Mouse (Mus musculus): ENCODE data around the gene Agpat1. TPM values are rescaled to one million over a fixed set of nuclear protein-coding genes. Genes with fewer than 3 reads are reported as not detected.

Gene Agpat1
- total and polyA plus RNA-seq, 3 experiments: 11.2 to 47.4 (median 44.4) TPM

DNA sequence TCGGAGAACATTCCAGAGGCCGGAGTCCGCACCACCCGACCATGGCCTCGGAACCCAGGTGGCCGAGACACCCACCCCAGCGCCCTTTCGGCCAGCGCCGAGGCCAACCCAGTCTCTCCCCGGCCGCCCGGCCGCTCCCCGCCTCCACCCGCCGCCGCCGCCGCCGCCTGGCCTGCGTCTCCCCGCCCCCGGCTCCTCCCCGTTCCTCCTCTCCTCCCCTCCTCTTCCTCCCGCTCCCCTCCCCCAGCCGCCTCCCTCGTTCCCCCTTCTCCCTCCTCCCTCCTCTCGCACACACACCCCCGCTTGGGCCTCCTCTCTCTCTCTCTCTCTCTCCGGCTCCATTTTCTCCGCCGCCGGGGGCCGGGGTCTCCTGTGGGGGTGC lies 12.1 kb upstream of the Agpat1 start (continued):
- TF ChIP-seq KAT2A (IDR thresholded peaks at IDR 0.05; ENCODE audit: insufficient replicate concordance, low read length): no peak
- no peak for TF ChIP-seq EP300 (IDR thresholded peaks at IDR 0.05; ENCODE audit: low read length)
- TF ChIP-seq HCFC1 (IDR thresholded peaks at IDR 0.05; ENCODE audit: low read depth, low read length): no peak
- TF ChIP-seq BHLHE40 (IDR thresholded peaks at IDR 0.05; ENCODE audit: low read depth, low read length): no peak; the same call in 1 of the 2 replicates
- TF ChIP-seq USF1 (IDR thresholded peaks at IDR 0.05; ENCODE audit: low read depth, low read length): no peak
- peak; percentile 39; the same call in 1 of the 2 replicates for TF ChIP-seq ZMIZ1 (IDR thresholded peaks at IDR 0.05; ENCODE audit: low read depth, low read length)
- TF ChIP-seq MXI1 (IDR thresholded peaks at IDR 0.05; ENCODE audit: low read depth, low read length): no peak
- no peak for TF ChIP-seq MEF2A (IDR thresholded peaks at IDR 0.05; ENCODE audit: borderline replicate concordance, low read depth, low read length)
- TF ChIP-seq E2F4 (IDR thresholded peaks at IDR 0.05; ENCODE audit: insufficient replicate concordance, low read depth, low read length): no peak
- no peak for TF ChIP-seq SMC3 (IDR thresholded peaks at IDR 0.05; ENCODE audit: low read depth, low read length)
- no peak for TF ChIP-seq SIN3A (IDR thresholded peaks at IDR 0.05; ENCODE audit: low read length)
- TF ChIP-seq RAD21 (IDR thresholded peaks at IDR 0.05; ENCODE audit: low read depth, low read length): no peak
- TF ChIP-seq MAZ (IDR thresholded peaks at IDR 0.05; ENCODE audit: low read depth, low read length): peak; percentile 95
- TF ChIP-seq CHD1 (IDR thresholded peaks at IDR 0.05; ENCODE audit: low read depth, low read length): no peak
- TF ChIP-seq ETS1 (conservative IDR thresholded peaks at IDR 0.05; ENCODE audit: low read depth, low read length): no peak
- TF ChIP-seq POLR2A (IDR thresholded peaks at IDR 0.05; ENCODE audit: low read depth, low read length): peak; percentile 60
- TF ChIP-seq ELF1 (IDR thresholded peaks at IDR 0.05; ENCODE audit: low read depth, low read length): no peak; the same call in 1 of the 2 replicates
- TF ChIP-seq PAX5 (IDR thresholded peaks at IDR 0.05; ENCODE audit: low read length): no peak
- no peak for TF ChIP-seq CTCF (conservative IDR thresholded peaks at IDR 0.05 in 1 of 2, IDR thresholded peaks at IDR 0.05 in 1 of 2; ENCODE audit: low read depth in 2 of 2, low read length in 2 of 2)

DNA sequence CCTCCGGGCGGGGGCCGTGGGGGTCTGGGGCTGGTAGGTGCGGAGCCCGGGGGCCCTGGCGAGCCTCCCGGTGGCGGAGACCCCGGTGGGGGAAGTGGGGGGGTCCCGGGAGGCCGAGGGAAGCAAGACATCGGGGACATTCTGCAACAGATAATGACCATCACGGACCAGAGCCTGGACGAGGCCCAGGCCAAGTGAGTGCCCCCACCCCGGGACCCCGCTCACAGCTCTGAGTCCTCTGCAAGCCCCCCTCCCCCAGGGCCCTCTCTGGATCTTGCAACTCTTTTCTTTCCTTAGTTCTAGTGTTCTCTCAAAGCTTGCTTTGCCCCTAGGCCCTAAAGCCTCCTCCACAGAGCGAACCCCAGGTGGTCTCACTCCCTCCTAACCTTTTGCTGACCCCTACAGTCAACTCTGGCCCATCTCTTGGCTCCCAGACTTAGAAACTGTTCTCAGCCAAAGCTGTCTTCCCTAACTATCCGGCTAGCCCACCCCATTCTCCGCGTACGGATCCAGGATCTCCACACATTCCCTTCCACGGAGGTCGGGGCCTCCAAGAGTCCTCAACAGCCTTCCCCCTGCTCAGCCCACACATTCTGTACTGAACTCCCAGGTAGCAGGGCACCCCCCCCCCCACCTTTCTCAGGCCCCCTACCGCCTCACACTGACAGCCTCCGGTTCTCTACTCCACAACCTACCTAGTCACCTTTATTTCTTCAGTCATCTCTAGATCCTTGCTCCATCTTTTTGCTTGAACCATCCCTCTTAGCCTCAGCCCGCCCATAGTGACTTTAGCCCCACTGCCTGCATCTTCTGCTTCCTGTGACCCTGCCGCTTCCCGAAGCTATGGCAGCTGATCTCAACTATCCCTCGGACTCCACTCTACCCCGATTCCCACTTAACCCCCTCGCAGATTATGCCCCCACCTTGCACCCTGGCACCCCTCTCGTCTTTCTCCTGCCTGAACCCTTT lies 11.2 kb upstream of the Agpat1 start:
- H3K27ac ChIP-seq (ENCODE audit: insufficient read depth, low read depth): no peak overlapping the region
- no peaks in the 10 kb centered on the region; the same call in 1 of the 2 replicates for H3K79me2 ChIP-seq (replicated peaks; ENCODE audit: control insufficient read depth, extremely low read depth, insufficient read depth, poor library complexity, severe bottlenecking)
- H3K4me2 ChIP-seq (ENCODE audit: insufficient read depth, low read depth, poor library complexity, severe bottlenecking): peak overlapping the region; percentile 65
- peaks cover 8 to 46% of the 10 kb centered on the region in 2 experiments; a peak in 2 of 4 replicates for H3K4me1 ChIP-seq (ENCODE audit: control insufficient read depth in 1 of 2, insufficient read depth in 2 of 2)
- H3K36me3 ChIP-seq (replicated peaks in 1 of 2; ENCODE audit: control insufficient read depth in 1 of 2, insufficient read depth in 1 of 2, low read length in 1 of 2): peaks cover 16 to 36% of the 10 kb centered on the region in 2 experiments
- no peaks in the 10 kb centered on the region for H3K27me3 ChIP-seq (replicated peaks)
- H3K9me3 ChIP-seq (replicated peaks; ENCODE audit: low read length): no peaks in the 10 kb centered on the region
- dilution Hi-C loops (cut with MboI; ENCODE audit: extremely low pct_ligation_motif_present, extremely low pct_unique_long_range_greater_than_20kb, low sequenced_read_pairs) (no loop called here), in situ Hi-C loops (cut with MboI; ENCODE audit: low pct_ligation_motif_present, low pct_unique_long_range_greater_than_20kb, low sequenced_read_pairs) (no loop called here)
- DNase-seq (ENCODE audit: extremely low read depth): no peak
- peak overlapping the region; percentile 95 for H3K9ac ChIP-seq (ENCODE audit: insufficient read depth, low read depth)
- H3K4me3 ChIP-seq (replicated peaks in 1 of 3; ENCODE audit: low read depth in 2 of 3, low read length in 2 of 3, poor library complexity in 1 of 3): peak overlapping the region; percentile 40 to 82 (median 63)
- TF ChIP-seq SIN3A (IDR thresholded peaks at IDR 0.05; ENCODE audit: low read length): peak; percentile 57; the same call in 1 of the 2 replicates
- TF ChIP-seq ZC3H11A (IDR thresholded peaks at IDR 0.05; ENCODE audit: low read depth, low read length): no peak
- TF ChIP-seq SMC3 (IDR thresholded peaks at IDR 0.05; ENCODE audit: low read depth, low read length): no peak
- TF ChIP-seq BHLHE40 (IDR thresholded peaks at IDR 0.05; ENCODE audit: low read depth, low read length): no peak
